Mouse (Mus musculus) intestine, embryonic 14.5 days (tissue): ENCODE data around the gene Med31. TPM values are rescaled to one million over a fixed set of nuclear protein-coding genes. Genes with fewer than 3 reads are reported as not detected.

Source experiments
- ATAC-seq: fragments of 200-750 bp; cut with Nextera tagmentation; replicated peaks from 2 replicates; pipeline ENCODE4 v1.8.0; 2017; ENCODE audit warnings: low read depth, moderate number of reproducible peaks, moderate TSS enrichment, moderate library complexity; ENCODE audit not compliant: low FRiP score, low TSS enrichment
- DNase-seq: peaks from one replicate; pipeline ENCODE4 v3.0.0-alpha.2; 2018; ENCODE audit warnings: low spot score
- H3K27ac ChIP-seq: fragments of 300-500 bp; sonication (generic); 2 replicates; pipeline ENCODE4 v1.5.1; 2014; ENCODE audit warnings: low read depth, mild to moderate bottlenecking, control low read depth
- H3K27me3 ChIP-seq: fragments of 300-500 bp; sonication (generic); replicated peaks from 2 replicates; pipeline ENCODE4 v1.6.1; 2014; ENCODE audit warnings: low read length, control low read depth; ENCODE audit not compliant: control insufficient read depth, insufficient read depth
- H3K36me3 ChIP-seq: fragments of 300-500 bp; sonication (generic); 2 replicates; pipeline ENCODE4 v1.6.1; 2014; ENCODE audit warnings: low read length, control low read depth; ENCODE audit not compliant: control insufficient read depth, insufficient read depth
- H3K4me1 ChIP-seq: fragments of 300-500 bp; sonication (generic); replicated peaks from 2 replicates; pipeline ENCODE4 v1.6.1; 2014; ENCODE audit warnings: low read length, control low read depth, mixed read lengths; ENCODE audit not compliant: control insufficient read depth, insufficient read depth
- H3K4me2 ChIP-seq: fragments of 300-500 bp; sonication (generic); 2 replicates; pipeline ENCODE4 v1.6.1; 2014; ENCODE audit warnings: low read length
- H3K4me3 ChIP-seq: fragments of 300-500 bp; sonication (generic); 2 replicates; pipeline ENCODE4 v1.5.1; 2014; ENCODE audit warnings: low read depth, low read length, control low read depth, mixed read lengths
- H3K9ac ChIP-seq: fragments of 300-500 bp; sonication (generic); 2 replicates; pipeline ENCODE4 v1.6.1; 2014; ENCODE audit warnings: mild to moderate bottlenecking, low read length
- H3K9me3 ChIP-seq: fragments of 300-500 bp; sonication (generic); 2 replicates; pipeline ENCODE4 v1.6.1; 2016; ENCODE audit warnings: low read length, control low read depth; ENCODE audit not compliant: control insufficient read depth
- WGBS: fragments of 180-500 bp; shearing (Covaris S2); extraction: QIAGEN DNeasy Blood & Tissue Kit; methylation state at CpG from one replicate; pipeline ENCODE4 v1.1.7; 2014; 5-methylcytosine and 5-hydroxymethylcytosine counted together
- polyA plus RNA-seq: library from polyadenylated mRNA; unstranded; fragments of >200 nt; fragmentation: Nextera tagmentation; extraction: Ambion mirVana; gene quantifications from 2 replicates; pipeline ENCODE4 v1.2.1, GENCODE M21; 2014

Med31 gene
- polyA plus RNA-seq, 1 experiment from 2014 or later: 37.3 TPM

GRCm38 (mm10) chr11:72226901-72227300 lies 11.5 kb upstream of the Med31 start:
- Histone ChIP-seq H3K27ac (no peak overlapping the region), H3K36me3 (no peaks in the 10 kb centered on the region), H3K4me3 (no peak overlapping the region), H3K4me2 (no peak overlapping the region), H3K9me3 (no peaks in the 10 kb centered on the region), H3K9ac (no peak overlapping the region), H3K27me3 (no peaks in the 10 kb centered on the region), H3K4me1 (no peaks in the 10 kb centered on the region)
- 85% methylated on average over 6 of the region's 6 CpGs for WGBS
- ATAC-seq: no peak
- DNase-seq: no peak

GRCm38 (mm10) chr11:72226020-72226791 lies 10.8 kb upstream of the Med31 start:
- H3K9me3 ChIP-seq: no peaks in the 10 kb centered on the region
- peak; percentile 50 for DNase-seq
- H3K4me3 ChIP-seq: no peak overlapping the region
- H3K36me3 ChIP-seq: no peaks in the 10 kb centered on the region
- no peak for ATAC-seq
- 71% methylated on average over 10 of the region's 10 CpGs for WGBS
- peak overlapping the region; percentile 20; the same call in 1 of the 2 replicates for H3K27ac ChIP-seq
- H3K4me2 ChIP-seq: no peak overlapping the region
- no peaks in the 10 kb centered on the region for H3K27me3 ChIP-seq
- no peaks in the 10 kb centered on the region for H3K4me1 ChIP-seq
- H3K9ac ChIP-seq: no peak overlapping the region

DNA sequence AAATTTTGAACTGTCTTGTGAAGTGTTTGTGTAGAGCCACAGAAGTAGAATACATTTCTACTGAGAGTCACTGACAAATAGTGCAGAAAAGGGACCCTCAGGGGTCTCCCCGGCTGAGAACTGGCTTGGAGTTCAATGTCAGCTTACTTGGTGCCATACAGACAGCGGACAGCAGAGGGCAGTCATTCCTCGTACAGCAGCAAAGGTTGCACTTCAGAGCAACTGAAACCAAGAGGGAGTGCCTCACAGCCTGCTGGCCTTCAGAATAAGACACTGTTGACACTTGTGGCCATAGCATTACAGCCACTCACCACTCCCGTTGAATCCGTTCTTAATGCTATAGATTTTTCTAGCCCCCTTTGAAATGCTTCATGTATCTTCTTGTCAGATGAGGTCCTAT lies 9.5 kb upstream of the Med31 start:
- no peaks in the 10 kb centered on the region for H3K9me3 ChIP-seq
- no peak overlapping the region for H3K4me3 ChIP-seq
- WGBS: 7% methylated on average over 5 of the region's 5 CpGs
- no peak overlapping the region for H3K9ac ChIP-seq
- no peak overlapping the region for H3K4me2 ChIP-seq
- no peak; the same call in 1 of the 2 replicates for ATAC-seq
- no peaks in the 10 kb centered on the region for H3K36me3 ChIP-seq
- no peaks in the 10 kb centered on the region for H3K27me3 ChIP-seq
- peak; percentile 87 for DNase-seq
- no peak overlapping the region for H3K27ac ChIP-seq
- no peaks in the 10 kb centered on the region for H3K4me1 ChIP-seq

GRCm38 (mm10) chr11:72223414-72223813 lies 8.0 kb upstream of the Med31 start:
- Histone ChIP-seq H3K9ac (no peak overlapping the region), H3K9me3 (no peaks in the 10 kb centered on the region), H3K4me1 (no peaks in the 10 kb centered on the region), H3K4me2 (no peak overlapping the region), H3K4me3 (no peak overlapping the region), H3K36me3 (no peaks in the 10 kb centered on the region), H3K27me3 (no peaks in the 10 kb centered on the region), H3K27ac (no peak overlapping the region)
- DNase-seq (no peak), ATAC-seq (no peak)
- 82% methylated on average over 4 of the region's 4 CpGs for WGBS

- ATAC-seq (no peak), DNase-seq (peak; percentile 79)
- no peak overlapping the region for H3K27ac ChIP-seq
- H3K4me3 ChIP-seq: no peak overlapping the region
- no peaks in the 10 kb centered on the region for H3K27me3 ChIP-seq
- H3K9ac ChIP-seq: no peak overlapping the region
- no peaks in the 10 kb centered on the region for H3K4me1 ChIP-seq
- no peaks in the 10 kb centered on the region for H3K9me3 ChIP-seq
- 15% methylated on average over 6 of the region's 6 CpGs for whole genome bisulfite sequencing
- no peak overlapping the region for H3K4me2 ChIP-seq
- no peaks in the 10 kb centered on the region for H3K36me3 ChIP-seq
Measured at GRCm38 (mm10) chr11:72221278-72221677, 5.9 kb upstream of the Med31 start.

- Histone ChIP-seq H3K4me2 (no peak overlapping the region), H3K9ac (no peak overlapping the region), H3K4me3 (no peak overlapping the region), H3K4me1 (peaks cover 4% of the 10 kb centered on the region; the same call in 1 of the 2 replicates), H3K27me3 (no peaks in the 10 kb centered on the region), H3K27ac (no peak overlapping the region), H3K9me3 (no peaks in the 10 kb centered on the region), H3K36me3 (peaks cover 13% of the 10 kb centered on the region)
- DNase-seq (no peak), ATAC-seq (no peak)
- 81% methylated on average over 5 of the region's 5 CpGs for WGBS
Measured at GRCm38 (mm10) chr11:72217116-72217515, 1.7 kb upstream of the Med31 start.

DNA sequence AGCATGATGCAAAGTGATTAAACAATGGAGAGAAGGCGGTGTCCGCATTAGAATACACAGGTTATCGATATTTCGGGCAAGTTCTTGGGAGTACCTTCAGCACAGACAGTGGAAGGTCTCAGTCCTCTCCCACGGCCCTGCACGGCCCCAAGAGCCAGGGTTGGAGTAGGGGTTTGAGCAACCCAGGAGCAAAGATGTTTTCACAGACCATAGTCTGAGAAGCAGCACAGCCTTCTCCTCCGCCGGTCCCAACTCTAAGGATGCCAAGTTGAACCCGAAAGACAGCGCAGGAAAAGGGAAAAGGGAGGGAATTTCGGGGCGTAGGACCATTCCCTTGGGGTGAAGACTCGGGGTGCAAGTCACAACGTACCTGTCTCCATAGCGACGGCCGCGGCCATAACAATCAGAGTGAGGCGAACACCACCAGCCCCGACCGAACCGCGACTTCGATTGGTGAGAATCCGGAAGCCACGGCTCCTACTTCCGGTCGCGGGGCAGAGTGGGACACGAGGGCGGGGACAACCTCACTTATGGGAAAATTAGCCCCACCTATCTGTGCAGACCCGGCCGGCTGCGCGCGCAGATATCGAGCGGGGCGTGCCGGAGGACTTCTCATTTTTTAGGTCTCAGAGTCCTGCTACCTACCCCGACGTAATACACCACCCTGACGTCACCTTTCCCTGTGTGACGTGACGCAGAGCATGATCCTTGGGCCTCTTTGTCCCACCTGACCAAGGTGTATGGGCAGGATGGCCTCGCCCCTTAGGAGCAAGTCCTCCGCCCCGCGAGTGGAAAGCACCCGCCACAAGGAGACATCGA lies 592 bp downstream of the Med31 start:
- H3K9ac ChIP-seq: peak overlapping the region; percentile 83
- ATAC-seq (peak; percentile 95), DNase-seq (peak; percentile 99)
- peak overlapping the region; percentile 95 for H3K4me3 ChIP-seq
- WGBS: under 1% methylated on average over 51 of the region's 51 CpGs
- peaks cover 36% of the 10 kb centered on the region for H3K36me3 ChIP-seq
- peak overlapping the region; percentile 97 for H3K4me2 ChIP-seq
- peaks cover 4% of the 10 kb centered on the region; the same call in 1 of the 2 replicates for H3K4me1 ChIP-seq
- no peaks in the 10 kb centered on the region for H3K27me3 ChIP-seq
- H3K27ac ChIP-seq: peak overlapping the region; percentile 77
- H3K9me3 ChIP-seq: no peaks in the 10 kb centered on the region

DNA sequence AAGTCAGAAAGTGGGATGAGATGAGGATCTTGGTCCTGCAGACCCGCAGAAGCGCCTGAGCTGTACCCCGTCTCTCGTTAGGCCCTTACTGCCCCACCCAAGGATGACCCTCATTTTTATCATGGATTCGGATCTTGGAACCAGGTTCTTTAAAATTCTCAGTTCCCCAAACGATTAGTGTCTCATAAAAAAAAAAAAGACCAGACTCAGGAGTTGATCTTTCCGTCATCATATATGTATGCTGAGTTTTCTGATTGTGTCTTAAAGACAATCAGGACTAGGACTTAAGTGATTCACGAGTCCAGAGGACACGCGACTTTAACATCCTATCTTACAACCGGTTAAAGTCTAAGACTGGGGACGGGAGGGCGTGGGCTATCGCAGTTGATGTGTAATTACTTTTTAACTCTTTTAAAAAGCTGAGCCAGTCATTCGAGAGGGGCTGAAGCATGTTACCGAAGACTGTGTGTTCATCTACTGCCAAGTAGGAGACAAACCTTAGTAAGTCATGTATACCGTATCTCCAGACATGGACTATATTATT lies 7.5 kb downstream of the Med31 start:
- Histone ChIP-seq H3K4me3 (peak overlapping the region; percentile 86), H3K36me3 (peaks cover 38% of the 10 kb centered on the region), H3K4me1 (peaks cover 15% of the 10 kb centered on the region), H3K9me3 (no peaks in the 10 kb centered on the region), H3K9ac (peak overlapping the region; percentile 72), H3K27me3 (no peaks in the 10 kb centered on the region), H3K27ac (peak overlapping the region; percentile 73; the same call in 1 of the 2 replicates), H3K4me2 (peak overlapping the region; percentile 91)
- WGBS: 12% methylated on average over 17 of the region's 17 CpGs
- no peak for ATAC-seq
- no peak for DNase-seq
